Mouse (Mus musculus): ENCODE results near the gene Wbp1l.

DNA sequence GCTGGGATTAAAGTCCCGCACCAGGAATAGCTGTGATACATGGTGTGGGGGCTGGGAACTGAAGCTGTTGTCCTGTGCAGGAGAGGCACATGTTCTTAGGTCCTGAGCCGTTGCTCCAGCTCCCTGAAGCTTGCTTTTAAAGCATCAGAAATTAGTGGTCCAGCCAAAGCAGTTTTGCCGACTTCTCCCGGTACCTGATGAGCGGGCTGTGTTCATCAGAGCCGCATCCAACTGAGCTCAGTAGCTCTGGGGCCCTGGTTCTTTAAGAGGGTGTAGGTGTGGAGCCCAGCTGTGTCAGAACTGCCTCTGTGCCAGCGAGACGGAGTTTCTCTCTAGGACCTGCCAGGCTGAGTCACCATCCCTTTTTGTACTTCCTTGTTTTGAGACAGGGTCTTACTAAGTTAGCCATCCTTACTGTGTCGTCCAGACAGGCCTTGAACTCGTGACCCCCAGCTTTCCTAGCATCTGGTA, 100.2 kb downstream of the Wbp1l start:
- TF ChIP-seq CTCF (IDR thresholded peaks at IDR 0.05; ENCODE audit: low read depth) (no peak), EP300 (optimal IDR thresholded peaks at IDR 0.05) (no peak)
